Mouse (Mus musculus): Measurements from ENCODE around the gene Arrdc2.

Arrdc2 gene

DNA sequence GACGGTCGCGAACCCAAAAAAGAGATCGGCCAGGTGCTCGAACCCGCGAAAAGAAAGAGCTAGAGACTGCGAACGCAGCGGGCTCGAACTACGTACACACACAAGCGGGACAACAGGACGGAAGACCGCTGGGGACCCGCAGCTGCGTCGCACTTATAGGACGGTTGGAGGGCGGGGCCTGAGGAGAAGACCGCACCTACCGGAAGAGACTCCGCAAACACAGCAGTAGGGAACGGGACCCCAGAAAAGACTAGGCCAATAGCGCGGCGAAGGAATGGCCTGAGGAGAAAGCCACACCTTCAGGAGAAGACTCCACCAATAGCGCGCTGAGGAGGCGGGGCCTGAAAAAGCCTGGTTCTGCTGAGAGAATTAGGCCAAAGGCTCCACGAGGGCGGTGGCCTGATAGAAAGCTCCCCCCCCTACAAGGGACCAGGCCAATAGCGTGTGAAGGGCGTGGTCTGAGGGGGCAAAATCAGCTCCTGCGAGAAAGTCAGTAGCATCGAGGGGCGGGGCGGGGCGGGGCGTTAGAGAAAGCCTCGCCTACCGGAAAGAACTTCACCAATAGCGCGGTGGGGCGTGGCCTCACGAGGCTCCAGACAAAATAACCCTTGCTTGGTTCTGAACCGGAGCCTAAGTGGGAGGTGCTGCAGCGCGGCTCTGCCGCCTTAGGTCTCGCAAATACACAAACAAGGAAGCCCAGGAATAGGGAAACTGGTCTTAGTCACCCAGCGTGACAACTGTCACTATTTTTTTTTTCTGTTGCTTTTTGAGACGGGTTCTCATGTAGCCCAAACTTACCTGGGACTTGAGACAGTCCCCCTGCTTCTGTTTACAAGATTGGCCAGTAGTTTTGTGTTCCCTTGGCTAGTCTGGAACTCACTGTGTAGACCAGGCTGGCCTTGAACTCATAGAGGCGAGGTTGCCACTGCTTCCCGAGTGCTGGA, at the start of gene Arrdc2:
TSS of gene Arrdc2 (minus strand) at position 313 of the 944 bp plus-strand sequence.
- DNase-seq (ENCODE audit: low spot score) = peak; percentile 100

- no peak for DNase-seq (ENCODE audit: low spot score)
Measured at GRCm38 (mm10) chr8:70887669-70888068, 48.1 kb upstream of the Arrdc2 start.

DNA sequence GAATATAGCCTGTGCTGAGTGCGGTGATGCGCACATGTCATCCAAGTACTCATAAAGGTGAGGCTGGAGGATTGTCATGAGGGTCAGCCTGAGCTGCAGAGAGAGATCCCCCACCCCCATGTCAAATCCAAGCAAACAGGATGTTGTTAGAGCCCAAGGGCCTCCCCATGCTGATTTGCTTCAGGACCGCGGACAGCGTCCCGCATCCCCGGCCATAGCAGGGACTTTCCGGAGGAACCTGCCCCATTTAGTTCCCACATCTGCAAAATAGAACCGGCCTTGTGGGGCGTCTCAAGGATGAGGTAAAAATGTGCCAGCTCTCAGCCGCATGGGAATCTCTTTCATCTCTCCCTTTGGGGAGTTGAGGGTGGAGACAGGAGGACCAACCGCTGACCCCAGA, 46.1 kb upstream of the Arrdc2 start:
- no peak for DNase-seq (ENCODE audit: low spot score)

DNA sequence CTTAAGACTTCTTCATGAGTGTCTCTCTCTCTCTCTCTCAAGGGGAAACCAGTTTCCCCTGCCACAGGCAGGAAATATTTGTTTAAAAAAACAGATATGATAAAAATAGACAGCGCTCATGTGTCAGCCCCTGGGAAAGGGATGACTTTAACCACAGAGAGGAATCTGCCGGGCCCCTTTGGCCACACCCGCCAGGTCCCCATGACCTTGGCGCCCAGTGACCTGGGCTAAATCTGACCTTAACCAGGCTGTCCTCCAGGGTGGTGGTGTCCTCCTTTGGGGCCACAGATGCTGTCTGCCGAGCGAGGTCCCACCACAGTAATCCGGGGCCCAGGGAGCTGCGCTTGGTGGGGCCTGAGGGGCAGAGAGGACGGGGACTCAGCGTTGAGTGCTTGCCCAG, 45.2 kb upstream of the Arrdc2 start:
- no peak for DNase-seq (ENCODE audit: low spot score)

DNA sequence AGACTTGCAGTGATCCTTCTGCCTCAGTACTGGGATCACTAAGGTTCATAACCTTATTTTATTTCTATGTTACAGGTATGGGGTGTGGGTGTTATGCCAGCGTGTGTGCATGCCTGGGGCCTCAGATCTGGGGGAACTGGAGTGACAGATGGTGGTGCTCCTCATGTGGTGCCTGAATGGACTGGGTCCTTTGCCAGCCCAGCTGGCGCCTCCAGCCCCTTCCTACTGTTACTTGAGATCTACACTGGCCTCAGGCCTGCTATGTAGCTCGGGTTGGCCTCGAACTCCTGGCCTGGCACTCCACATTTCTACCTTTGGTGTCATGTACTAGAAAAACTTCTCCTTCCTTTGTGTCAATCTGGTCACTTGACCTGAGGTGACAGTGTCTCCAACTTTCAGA, 44.7 kb upstream of the Arrdc2 start:
- no peak for DNase-seq (ENCODE audit: low spot score)

DNA sequence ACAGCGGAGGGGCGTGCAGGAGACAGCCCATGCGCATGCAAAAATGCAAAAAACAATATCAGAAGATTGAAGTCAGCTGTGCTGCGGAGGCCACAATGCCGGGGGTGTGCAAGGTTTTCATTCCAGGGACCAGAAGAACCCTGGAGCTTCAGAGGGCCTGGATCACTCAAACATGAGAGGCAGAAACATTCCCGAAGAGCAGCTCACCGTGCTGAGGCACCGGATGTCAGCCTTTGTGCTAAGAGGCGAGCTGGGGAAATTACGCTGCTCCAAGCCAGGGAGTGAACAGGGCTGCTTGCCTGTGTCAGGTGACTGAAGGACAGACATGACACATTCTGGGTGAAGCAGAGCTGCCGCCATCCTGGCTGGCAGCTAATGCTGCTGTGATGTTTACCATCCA, 41.0 kb upstream of the Arrdc2 start:
- DNase-seq (ENCODE audit: low spot score) = peak; percentile 52

- peak; percentile 62 for DNase-seq (ENCODE audit: low spot score)
Measured at GRCm38 (mm10) chr8:70880126-70880525, 40.6 kb upstream of the Arrdc2 start.

DNA sequence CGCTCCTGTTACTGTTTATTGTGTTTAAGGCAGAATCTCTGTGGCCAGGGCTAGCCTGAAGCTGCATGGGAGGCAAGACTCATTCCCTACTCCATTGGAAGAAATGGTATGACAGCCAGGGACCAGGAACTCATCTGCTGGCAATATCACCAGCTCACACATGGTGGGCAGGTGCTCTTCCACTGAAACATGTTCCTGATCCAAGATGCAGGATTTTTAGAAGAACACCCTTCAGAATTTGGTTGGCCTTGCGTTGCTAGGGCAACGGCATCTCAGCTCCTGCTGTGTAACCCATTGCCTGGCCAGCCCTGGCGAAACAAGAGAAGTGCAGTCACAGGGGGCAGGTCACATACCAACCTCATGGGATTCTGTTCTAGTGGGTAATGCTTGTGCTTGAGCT, 40.0 kb upstream of the Arrdc2 start:
- no peak for DNase-seq (ENCODE audit: low spot score)

GRCm38 (mm10) chr8:70878178-70878577, 38.7 kb upstream of the Arrdc2 start:
- DNase-seq (ENCODE audit: low spot score) = no peak

DNA sequence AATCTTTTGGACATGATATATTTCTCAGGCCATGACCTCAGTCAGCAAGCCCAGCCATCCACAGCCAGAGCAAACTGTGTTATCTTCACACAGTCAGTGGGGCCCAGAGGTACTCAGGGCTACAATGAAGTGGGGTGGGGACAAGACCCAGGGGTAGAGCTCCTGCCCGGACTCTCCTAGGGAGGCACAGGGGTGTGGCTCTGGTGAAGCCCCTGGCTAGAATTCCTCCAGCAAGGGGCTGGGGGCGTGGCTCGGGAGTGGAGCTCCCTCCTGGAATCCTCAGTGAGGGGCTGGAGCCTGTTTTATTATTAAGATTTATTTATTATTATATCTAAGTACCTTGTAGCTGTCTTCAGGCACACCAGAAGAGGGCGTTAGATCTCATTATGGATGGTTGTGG, 36.9 kb upstream of the Arrdc2 start:
- no peak for DNase-seq (ENCODE audit: low spot score)

DNA sequence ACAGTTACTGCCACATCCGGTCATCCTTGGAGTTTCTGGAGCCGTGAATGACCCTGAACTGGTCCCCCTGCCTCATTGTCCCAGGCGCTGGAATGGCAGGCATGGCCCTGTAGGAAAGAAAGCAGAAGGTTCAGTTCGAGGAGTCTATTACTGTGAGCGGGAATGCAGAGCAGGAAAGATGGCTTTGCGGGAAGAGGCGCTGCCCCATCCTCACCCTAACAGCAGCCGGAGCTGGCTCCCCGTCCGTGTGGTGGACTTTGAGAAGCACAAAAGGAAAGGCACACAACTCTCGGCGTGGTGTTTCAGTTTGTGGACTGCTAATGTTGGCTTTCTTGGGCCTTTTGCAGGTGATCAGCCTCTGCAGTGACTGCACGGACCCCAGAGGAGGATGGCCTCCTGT, 34.9 kb upstream of the Arrdc2 start:
- DNase-seq (ENCODE audit: low spot score) = no peak

DNA sequence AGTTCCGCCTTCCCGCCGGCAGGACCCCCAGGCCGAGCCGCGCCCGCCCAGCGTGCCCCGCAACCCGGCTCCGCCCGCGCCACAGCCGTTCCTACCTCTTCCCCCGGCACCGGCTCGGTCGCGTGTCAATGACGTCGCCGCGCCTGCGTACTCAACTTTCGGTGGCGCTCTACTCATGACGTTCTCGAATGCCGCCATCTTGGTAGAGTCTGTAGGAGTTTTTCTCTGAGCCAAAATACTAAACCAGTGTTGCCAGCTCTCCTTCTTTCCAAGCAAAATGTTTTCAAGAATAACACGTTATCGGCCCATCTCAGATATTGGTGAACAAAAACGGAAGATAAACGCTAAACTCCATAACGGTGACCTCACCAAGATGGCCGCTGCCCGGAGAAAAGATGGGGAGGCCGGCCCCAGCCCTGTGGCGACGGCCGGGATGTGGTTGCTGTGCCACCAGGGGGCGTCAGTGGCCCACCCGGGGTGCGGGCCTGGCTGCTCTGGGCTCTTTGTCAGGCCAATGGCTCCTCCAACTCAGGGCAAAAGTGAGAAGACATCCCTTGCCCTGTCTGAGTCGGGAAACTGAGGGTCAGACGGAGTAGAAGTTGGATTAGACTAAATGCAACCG, 34.0 kb upstream of the Arrdc2 start, which contains the start of gene Ccdc124:
TSS of gene Ccdc124 (minus strand) at position 572 of the 622 bp plus-strand sequence.
- peak; percentile 97 for DNase-seq (ENCODE audit: low spot score)

DNA sequence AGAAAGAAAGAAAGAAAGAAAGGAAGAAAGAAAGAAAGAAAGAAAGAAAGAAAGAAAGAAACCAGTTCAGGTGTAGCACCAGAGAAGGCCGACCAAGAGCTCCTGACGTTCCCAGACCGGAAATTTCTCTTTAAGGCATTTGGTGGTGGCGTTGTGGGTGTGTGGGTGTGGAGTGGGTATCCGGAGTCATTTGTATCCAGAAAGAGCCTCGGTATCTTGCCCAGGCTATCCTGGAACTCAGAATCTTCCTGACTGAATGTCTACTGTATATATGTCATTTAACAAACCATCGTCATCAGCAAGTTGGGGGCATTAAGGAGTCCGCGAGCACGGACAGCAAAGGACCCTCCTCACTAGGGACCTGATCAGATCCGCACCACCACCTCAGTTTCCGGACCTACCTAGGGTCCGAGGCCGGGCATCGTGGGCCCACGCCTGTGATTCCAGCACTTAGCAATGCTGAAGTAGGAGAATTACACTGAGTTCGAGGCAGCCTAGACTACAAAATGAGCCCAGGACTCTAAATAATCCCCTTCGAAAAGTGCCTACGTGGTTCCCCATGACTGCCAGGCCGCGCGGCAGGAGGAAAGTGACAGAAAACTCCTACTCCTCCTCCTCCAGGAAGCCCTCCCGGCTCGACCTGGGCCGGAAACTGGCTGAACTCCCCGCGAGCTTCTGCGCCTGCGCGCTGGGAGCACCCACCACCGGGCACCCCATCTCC, 33.3 kb upstream of the Arrdc2 start:
- DNase-seq (ENCODE audit: low spot score) = no peak

DNA sequence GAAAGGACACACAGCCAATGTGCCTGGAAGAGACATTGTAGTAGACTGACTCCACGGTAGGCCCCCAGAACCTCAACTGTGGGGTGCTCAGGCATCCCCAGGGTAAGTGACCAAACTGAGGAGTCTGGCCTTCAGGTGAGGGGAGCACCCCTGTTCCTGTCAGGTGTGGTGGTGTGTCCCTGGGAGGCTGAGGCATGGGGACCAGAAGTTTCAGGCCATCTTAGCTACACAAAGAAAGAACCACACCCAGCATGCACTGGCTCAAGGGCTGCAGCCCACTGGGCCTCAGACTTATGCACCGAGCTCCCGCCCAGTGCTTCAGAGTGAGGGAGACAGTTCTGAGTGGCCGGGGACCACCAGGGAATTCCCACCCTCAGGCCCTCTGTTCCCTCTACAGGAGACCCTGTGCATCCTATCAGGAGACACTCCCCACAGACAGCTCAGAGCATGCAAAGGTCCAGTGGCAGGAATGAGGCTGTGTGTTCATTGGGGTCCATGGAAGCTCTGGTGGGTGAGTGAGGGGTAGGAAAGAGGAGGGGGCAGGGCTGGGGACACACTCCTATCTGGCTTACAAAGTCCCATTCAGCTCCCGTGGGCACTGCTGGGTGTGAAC, 31.8 kb upstream of the Arrdc2 start:
- no peak for DNase-seq (ENCODE audit: low spot score)

DNA sequence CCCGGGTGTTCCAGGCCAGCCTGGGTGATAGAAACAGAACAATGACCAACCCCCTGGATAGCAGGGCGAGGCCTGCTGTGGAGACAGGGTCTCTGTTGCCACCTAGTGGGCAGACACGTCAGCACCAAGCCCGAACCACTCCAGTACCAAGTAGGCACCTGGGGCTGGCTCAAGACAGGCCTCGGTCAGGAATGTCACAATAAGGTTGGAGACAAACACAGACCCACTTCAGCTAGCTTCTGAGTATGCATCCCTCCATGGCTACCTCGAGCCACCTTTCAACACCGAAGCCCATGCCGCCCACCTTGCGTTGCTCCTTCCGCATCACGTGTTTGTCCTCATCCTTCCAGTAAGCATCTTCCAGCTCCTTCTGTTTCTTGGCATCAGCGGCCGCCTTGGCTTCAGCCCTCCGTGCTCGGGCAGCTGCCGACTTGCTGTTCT, 30.1 kb upstream of the Arrdc2 start:
- DNase-seq (ENCODE audit: low spot score) = peak; percentile 78

- no peak for DNase-seq (ENCODE audit: low spot score)
Measured at GRCm38 (mm10) chr8:70869199-70869571, 29.7 kb upstream of the Arrdc2 start.

- no peak for DNase-seq (ENCODE audit: low spot score)
Measured at GRCm38 (mm10) chr8:70868559-70869198, 29.2 kb upstream of the Arrdc2 start.

GRCm38 (mm10) chr8:70866566-70866965, 27.0 kb upstream of the Arrdc2 start:
- no peak for DNase-seq (ENCODE audit: low spot score)

DNA sequence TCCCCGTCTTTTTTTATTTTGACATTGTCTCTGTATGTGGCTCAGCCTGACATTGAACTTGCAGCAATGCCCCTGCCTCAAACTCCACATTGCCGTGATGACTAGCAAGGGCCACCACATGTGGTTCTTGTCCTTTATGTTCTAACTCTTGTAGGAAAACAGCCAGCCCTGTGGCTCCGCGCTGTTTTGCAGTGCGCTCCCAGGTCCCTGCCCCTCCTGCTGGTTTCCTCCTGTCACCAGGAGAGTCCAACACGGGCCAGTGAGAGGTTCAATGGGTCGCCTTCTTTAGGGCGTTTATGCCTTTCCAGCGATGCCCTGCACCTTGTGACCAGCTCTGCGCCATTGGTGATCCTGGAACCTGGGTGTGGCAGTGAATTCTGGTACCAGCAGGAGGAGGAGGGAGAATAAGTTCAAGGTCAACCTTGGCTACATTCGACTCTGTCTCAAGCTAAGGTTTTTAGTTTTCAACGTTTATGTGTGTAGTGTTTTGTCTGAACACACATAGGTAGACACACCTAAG, 26.5 kb upstream of the Arrdc2 start:
- no peak for DNase-seq (ENCODE audit: low spot score)

DNA sequence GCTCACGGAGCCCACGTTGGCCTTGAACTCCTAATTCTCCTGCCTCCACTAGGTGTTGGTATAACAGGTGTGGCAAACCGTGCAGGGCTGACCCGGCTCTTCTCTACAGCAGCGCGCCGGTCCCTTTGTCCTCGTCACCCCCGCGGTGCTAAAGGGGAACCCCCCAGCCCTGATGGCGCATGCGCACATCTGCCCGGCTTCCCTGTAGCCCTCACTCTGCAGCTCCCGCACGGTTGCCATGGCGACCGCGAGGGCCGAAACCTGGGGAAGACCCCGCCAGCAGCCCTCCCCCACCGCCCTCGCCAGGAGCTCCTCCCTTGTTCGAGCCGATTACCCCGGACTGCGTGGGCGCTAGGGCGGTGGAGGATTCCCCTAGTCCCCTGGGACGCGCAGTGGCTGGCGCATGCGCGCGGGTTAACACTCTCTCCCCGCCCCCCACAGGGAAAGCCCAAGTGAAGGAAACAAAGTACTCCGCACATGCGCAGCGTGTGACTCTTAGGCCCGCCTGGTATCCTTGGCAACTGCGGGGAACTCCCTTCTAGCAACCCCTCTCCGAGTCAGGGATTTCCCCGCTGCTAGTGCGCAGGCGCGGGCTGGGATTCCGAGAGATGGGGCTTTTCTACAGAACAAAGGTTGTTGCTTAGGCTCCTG, 26.0 kb upstream of the Arrdc2 start:
- DNase-seq (ENCODE audit: low spot score) = peak; percentile 100

DNA sequence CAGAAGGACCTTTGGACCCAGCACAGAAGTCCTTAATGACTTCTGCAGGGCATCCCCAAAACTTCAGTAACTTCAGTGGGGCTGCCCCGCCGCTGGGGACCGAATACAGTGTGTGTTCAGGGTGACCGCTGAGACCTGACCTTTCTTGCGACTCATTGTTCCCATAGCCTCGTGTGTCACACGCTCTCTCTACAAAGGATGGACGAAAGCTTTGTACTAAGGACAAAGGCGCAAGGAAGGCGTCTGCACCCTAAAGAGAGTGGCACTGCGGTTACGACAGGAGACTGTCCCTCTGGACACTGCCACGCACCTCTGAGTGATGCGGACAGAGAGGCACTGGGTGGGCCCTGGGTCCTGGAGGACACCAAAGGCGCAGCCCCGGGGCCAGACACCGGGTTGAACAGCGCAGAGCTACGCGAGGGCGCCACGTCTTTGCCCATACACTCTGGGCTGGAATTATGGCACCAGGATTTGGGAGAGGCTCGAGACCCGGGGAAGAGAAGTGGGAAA, 25.2 kb upstream of the Arrdc2 start:
- no peak for DNase-seq (ENCODE audit: low spot score)

All from adipocyte (in vitro differentiated cells).